29 mouse cellular contexts compared by ENCODE assay signal in the genomic region with DNA sequence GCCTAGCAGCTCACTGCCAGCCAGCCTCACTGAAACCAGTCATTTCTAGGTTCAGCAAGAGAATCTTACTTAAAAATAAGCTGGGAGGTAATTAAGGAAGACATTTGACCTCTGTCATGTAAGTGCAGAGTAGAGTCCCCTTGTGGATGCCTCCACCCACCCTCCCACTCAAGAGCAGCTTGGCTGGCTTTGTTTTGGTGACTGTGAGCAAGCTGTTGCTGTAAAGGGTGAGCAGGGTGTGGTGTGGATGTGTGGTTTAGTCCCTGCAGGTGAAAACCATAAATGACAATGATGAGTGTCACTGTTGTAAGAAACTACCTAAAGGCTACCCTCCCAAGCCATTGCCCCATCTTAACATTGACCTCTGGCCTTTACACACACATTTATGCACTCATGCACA.
DNase-seq lines count a peak whose midpoint lies in the region; ATAC-seq and TF ChIP-seq lines count a peak whose summit lies in the region.
"Had no signal": no experiment of that assay in that cellular context is flagged by ENCODE, and none has a peak within 500 bp of the region (broad histone marks: within the 10 kb centered on the region; RNA-seq: fewer than 3 reads in every experiment).

No protein-coding gene starts in this region.

- TF ChIP-seq CTCF in cerebellum, adult 2 months (IDR thresholded peaks at IDR 0.05; ENCODE audit: borderline replicate concordance, insufficient read depth, low read depth, low read length): no peak

- DNase-seq in CD4-positive helper T cell, adult 2 months (ENCODE audit: low read depth, low spot score): peak; percentile 43
- peak; percentile 12 to 34 for DNase-seq in CD8-positive naive resting alpha-beta T cell, adult 2 months (ENCODE audit: low read depth in 2 of 2, low spot score in 2 of 2)
- peak; percentile 82 for DNase-seq in ZHBTc4 (ENCODE audit: low read depth, low spot score)
- peak; percentile 26 for DNase-seq in naive thymus-derived CD4-positive, alpha-beta T cell, adult 2 months (ENCODE audit: low read depth)
- no peak for DNase-seq in forebrain, embryonic 14.5 days (ENCODE audit: low spot score)
- DNase-seq in thymus, postnatal 0 days (ENCODE audit: low spot score): no peak
- DNase-seq in cerebellum, adult 2 months: no peak
- DNase-seq: adrenal gland, postnatal 25 days; cerebellum, adult 11-12 months; cerebellum, postnatal 14 days; gastrocnemius, postnatal 36 days; heart, adult 2 months; kidney, adult 2 months; kidney, postnatal 4 days; layer of hippocampus, adult 9-11 months; thymus, postnatal 25 days had no signal

- no peaks in the 10 kb centered on the region for H3K9me3 ChIP-seq in forebrain, embryonic 14.5 days (replicated peaks; ENCODE audit: control insufficient read depth, low read length)
- no peaks in the 10 kb centered on the region for H3K9me3 ChIP-seq in midbrain, embryonic 16.5 days (replicated peaks; ENCODE audit: control insufficient read depth, low read length, poor library complexity, severe bottlenecking)
- H3K9me3 ChIP-seq: heart, embryonic 12.5 days; hindbrain, embryonic 15.5 days; intestine, embryonic 15.5 days; limb, embryonic 13.5 days; lung, embryonic 15.5 days; midbrain, embryonic 10.5 days; midbrain, embryonic 15.5 days; neural tube, embryonic 13.5 days had no signal

- no peak for ATAC-seq in forebrain, embryonic 14.5 days
- ATAC-seq in midbrain, embryonic 16.5 days: no peak
- ATAC-seq: intestine, embryonic 15.5 days; midbrain, embryonic 15.5 days had no signal

- no peak overlapping the region for H3K4me2 ChIP-seq in forebrain, embryonic 14.5 days (ENCODE audit: low read length)
- no peak overlapping the region for H3K4me2 ChIP-seq in midbrain, embryonic 16.5 days (ENCODE audit: low read length)
- H3K4me2 ChIP-seq: heart, embryonic 12.5 days; hindbrain, embryonic 15.5 days; intestine, embryonic 15.5 days; limb, embryonic 13.5 days; liver, embryonic 11.5 days; lung, embryonic 15.5 days; midbrain, embryonic 15.5 days; neural tube, embryonic 13.5 days had no signal

- H3K4me3 ChIP-seq in forebrain, embryonic 14.5 days (ENCODE audit: low read depth, low read length): no peak overlapping the region
- H3K4me3 ChIP-seq in cerebellum, adult 2 months (replicated peaks; ENCODE audit: insufficient read depth, low read depth, low read length): no peak overlapping the region
- H3K4me3 ChIP-seq in midbrain, embryonic 16.5 days (ENCODE audit: low read depth, low read length): no peak overlapping the region
- H3K4me3 ChIP-seq: erythroblast, embryonic 14.5 days; heart, adult 2 months; heart, embryonic 12.5 days; hindbrain, embryonic 15.5 days; intestine, embryonic 15.5 days; left cerebral cortex, adult 2 months; limb, embryonic 13.5 days; lung, embryonic 15.5 days; midbrain, embryonic 10.5 days; midbrain, embryonic 15.5 days; neural tube, embryonic 13.5 days had no signal

- 0 out of 2 replicates have a peak, but pooled peaks cover 2% of the 10 kb centered on the region for H3K36me3 ChIP-seq in forebrain, embryonic 14.5 days (ENCODE audit: control insufficient read depth, insufficient read depth, low read length)
- no peaks in the 10 kb centered on the region for H3K36me3 ChIP-seq in midbrain, embryonic 16.5 days (ENCODE audit: control insufficient read depth, insufficient read depth, low read length)
- H3K36me3 ChIP-seq: intestine, embryonic 15.5 days had no signal

- TF ChIP-seq POLR2A in cerebellum, adult 2 months (IDR thresholded peaks at IDR 0.05; ENCODE audit: borderline replicate concordance, insufficient read depth, low read length): no peak

- H3K27me3 ChIP-seq in forebrain, embryonic 14.5 days (replicated peaks; ENCODE audit: control insufficient read depth, insufficient read depth, low read length): no peaks in the 10 kb centered on the region
- H3K27me3 ChIP-seq in cerebellum, adult 2 months (ENCODE audit: control insufficient read depth, insufficient read depth, low read length): no peaks in the 10 kb centered on the region
- no peaks in the 10 kb centered on the region for H3K27me3 ChIP-seq in midbrain, embryonic 16.5 days (ENCODE audit: control insufficient read depth, insufficient read depth, low read depth, low read length)
- H3K27me3 ChIP-seq: heart, embryonic 12.5 days; hindbrain, embryonic 15.5 days; intestine, embryonic 15.5 days; limb, embryonic 13.5 days; lung, embryonic 15.5 days; midbrain, embryonic 15.5 days; neural tube, embryonic 13.5 days had no signal

- no peak overlapping the region for H3K27ac ChIP-seq in forebrain, embryonic 14.5 days (ENCODE audit: low read depth, low read length)
- H3K27ac ChIP-seq in cerebellum, adult 2 months (ENCODE audit: insufficient read depth, low read length): no peak overlapping the region
- H3K27ac ChIP-seq in midbrain, embryonic 16.5 days (ENCODE audit: low read length): no peak overlapping the region
- H3K27ac ChIP-seq: heart, adult 2 months; hindbrain, embryonic 15.5 days; intestine, embryonic 15.5 days; kidney, postnatal 0 days; left cerebral cortex, adult 2 months; limb, embryonic 13.5 days; lung, embryonic 15.5 days; midbrain, embryonic 10.5 days; midbrain, embryonic 15.5 days; neural tube, embryonic 13.5 days had no signal

- H3K4me1 ChIP-seq in forebrain, embryonic 14.5 days (ENCODE audit: control insufficient read depth, insufficient read depth, low read length): no peaks in the 10 kb centered on the region
- no peaks in the 10 kb centered on the region for H3K4me1 ChIP-seq in cerebellum, adult 2 months (ENCODE audit: control insufficient read depth, insufficient read depth, low read length)
- no peaks in the 10 kb centered on the region for H3K4me1 ChIP-seq in midbrain, embryonic 16.5 days (ENCODE audit: control insufficient read depth, insufficient read depth, low read length)
- H3K4me1 ChIP-seq: midbrain, embryonic 15.5 days had no signal

- no peak overlapping the region for H3K9ac ChIP-seq in forebrain, embryonic 14.5 days (ENCODE audit: low read length)
- H3K9ac ChIP-seq in midbrain, embryonic 16.5 days (ENCODE audit: low read depth, low read length): no peak overlapping the region
- H3K9ac ChIP-seq: heart, embryonic 12.5 days; hindbrain, embryonic 15.5 days; intestine, embryonic 15.5 days; limb, embryonic 13.5 days; lung, embryonic 15.5 days; midbrain, embryonic 15.5 days; neural tube, embryonic 13.5 days had no signal

Comparison
In these comparisons a context has a peak if more than half of its experiments do, and no peak if none do; other contexts are left out.
1. DNase-seq: peak in CD4-positive helper T cell, adult 2 months (single experiment), CD8-positive naive resting alpha-beta T cell, adult 2 months (2 of 2), ZHBTc4 (single experiment) and naive thymus-derived CD4-positive, alpha-beta T cell, adult 2 months (single experiment); none in forebrain, embryonic 14.5 days (single experiment), thymus, postnatal 0 days (single experiment) and cerebellum, adult 2 months (0 of 2).